11 mouse cellular contexts compared by ENCODE assay signal in genomic region chr9:78506002-78506721, GRCm38 (mm10). TPM values are rescaled to one million over a fixed set of nuclear protein-coding genes. Genes with fewer than 3 reads are reported as not detected.
DNase-seq lines count a peak whose midpoint lies in the region; ATAC-seq and TF ChIP-seq lines count a peak whose summit lies in the region.
"Had no signal": no experiment of that assay in that cellular context is flagged by ENCODE, and none has a peak within 500 bp of the region (broad histone marks: within the 10 kb centered on the region; RNA-seq: fewer than 3 reads in every experiment).

No protein-coding gene starts in this region.

- TF ChIP-seq CTCF in liver, embryonic 14.5 days (IDR thresholded peaks at IDR 0.05; ENCODE audit: low read depth), result no peak

- no peaks in the 10 kb centered on the region for H3K9me3 ChIP-seq in heart, embryonic 10.5 days
- H3K9me3 ChIP-seq in ES-E14 (ENCODE audit: control insufficient read depth, insufficient read depth, low read depth, low read length), result no peaks in the 10 kb centered on the region
- no peaks in the 10 kb centered on the region for H3K9me3 ChIP-seq in liver, embryonic 14.5 days (ENCODE audit: control insufficient read depth, low read length)

- H3K9ac ChIP-seq in ES-E14 (ENCODE audit: insufficient read depth, low read depth, low read length, poor library complexity, severe bottlenecking), result peak overlapping the region; percentile 70
- H3K9ac ChIP-seq in liver, embryonic 14.5 days (replicated peaks), result peak overlapping the region; percentile 9; the same call in 1 of the 2 replicates

- peak; percentile 83 for ATAC-seq in liver, embryonic 14.5 days (ENCODE audit: insufficient read depth)

- peak overlapping the region; percentile 83 for H3K27ac ChIP-seq in heart, embryonic 10.5 days
- H3K27ac ChIP-seq in ES-E14 (ENCODE audit: insufficient read depth, low read depth, low read length, poor library complexity, severe bottlenecking), result peak overlapping the region; percentile 52
- H3K27ac ChIP-seq in liver, embryonic 14.5 days, result peak overlapping the region; percentile 36
- H3K27ac ChIP-seq: layer of hippocampus, adult 2 months had no signal

- H3K36me3 ChIP-seq in heart, embryonic 10.5 days, result no peaks in the 10 kb centered on the region
- H3K36me3 ChIP-seq in ES-E14 (ENCODE audit: control insufficient read depth, insufficient read depth, low read length, poor library complexity, severe bottlenecking), result peaks cover 2% of the 10 kb centered on the region; the same call in 1 of the 2 replicates
- no peaks in the 10 kb centered on the region for H3K36me3 ChIP-seq in liver, embryonic 14.5 days (replicated peaks; ENCODE audit: control insufficient read depth, insufficient read depth, low read depth)

- in situ Hi-C loops in ES-E14 (cut with MboI; ENCODE audit: low sequenced_read_pairs in 2 of 2, unreplicated experiment in 2 of 2), result no loop called here

- DNase-seq in heart, embryonic 10.5 days (ENCODE audit: low spot score), result peak; percentile 95
- no peak for DNase-seq in heart, postnatal 4 days
- DNase-seq in ES-E14 (ENCODE audit: low read depth, low spot score), result no peak
- DNase-seq in kidney, adult 8-10 months, result peak; percentile 64 to 70
- peak in 2 of 3 experiments; percentile 38 to 58 for DNase-seq in liver, embryonic 14.5 days (ENCODE audit: low read depth in 3 of 3, low spot score in 3 of 3)
- no peak for DNase-seq in adrenal gland, adult 2 months
- DNase-seq in layer of hippocampus, adult 9-10 months (ENCODE audit: low spot score), result no peak
- DNase-seq in frontal cortex, postnatal 14 days (ENCODE audit: low spot score in 2 of 2), result no peak
- DNase-seq: cerebellum, adult 18-20 months; gastrocnemius, postnatal 10 days had no signal

- H3K4me1 ChIP-seq in heart, embryonic 10.5 days, result peaks cover 43% of the 10 kb centered on the region
- peaks cover 8 to 12% of the 10 kb centered on the region in 2 experiments; a peak in 3 of 4 replicates for H3K4me1 ChIP-seq in ES-E14 (ENCODE audit: control insufficient read depth in 2 of 2, insufficient read depth in 2 of 2, low read length in 2 of 2, poor library complexity in 1 of 2)
- H3K4me1 ChIP-seq in liver, embryonic 14.5 days (replicated peaks; ENCODE audit: control insufficient read depth in 2 of 2, insufficient read depth in 2 of 2, low read length in 1 of 2), result peaks cover 10 to 17% of the 10 kb centered on the region in 2 experiments

- H3K27me3 ChIP-seq in heart, embryonic 10.5 days (ENCODE audit: insufficient read depth, poor library complexity, severe bottlenecking), result no peaks in the 10 kb centered on the region
- H3K27me3 ChIP-seq in liver, embryonic 14.5 days (ENCODE audit: control insufficient read depth, insufficient read depth, low read length), result no peaks in the 10 kb centered on the region

- peak overlapping the region; percentile 43 for H3K4me2 ChIP-seq in liver, embryonic 14.5 days (ENCODE audit: low read depth)

- H3K4me3 ChIP-seq in heart, embryonic 10.5 days, result peak overlapping the region; percentile 10
- peak overlapping the region; percentile 11 to 33 for H3K4me3 ChIP-seq in ES-E14 (ENCODE audit: insufficient read depth in 1 of 2, low read depth in 1 of 2, low read length in 2 of 2, poor library complexity in 1 of 2, severe bottlenecking in 1 of 2)
- no peak overlapping the region for H3K4me3 ChIP-seq in liver, embryonic 14.5 days (ENCODE audit: insufficient read depth in 1 of 2, low read depth in 2 of 2, low read length in 2 of 2)
- H3K4me3 ChIP-seq: layer of hippocampus, adult 2 months had no signal

- TF ChIP-seq EP300 in liver, embryonic 14.5 days (IDR thresholded peaks at IDR 0.05; ENCODE audit: low read depth), result peak; percentile 71

- 12% methylated on average over 11 of the region's 11 CpGs for WGBS in heart, embryonic 10.5 days
- WGBS in liver, embryonic 14.5 days (ENCODE audit: insufficient replicate concordance), result 21% methylated on average over 11 of the region's 11 CpGs

TF ChIP-seq in ES-E14, 5 proteins besides CTCF, POLR2A, EP300 and RAD21:
- TF ChIP-seq CHD2 (IDR thresholded peaks at IDR 0.05; ENCODE audit: low read depth, low read length), result no peak
- TF ChIP-seq ZC3H11A (IDR thresholded peaks at IDR 0.05; ENCODE audit: borderline replicate concordance, low read depth, low read length), result no peak
- no peak for TF ChIP-seq ZNF384 (IDR thresholded peaks at IDR 0.05; ENCODE audit: low read depth, low read length)
- TF ChIP-seq HCFC1 (IDR thresholded peaks at IDR 0.05; ENCODE audit: borderline replicate concordance, insufficient read depth, low read length), result no peak
- TF ChIP-seq MAFK (IDR thresholded peaks at IDR 0.05; ENCODE audit: insufficient read depth, low read depth, low read length), result no peak

RNA-seq across cellular contexts. Expression of gene Eef1a1, which starts 17.2 kb away (rescaled TPM):
- 2,877 and 3,185 TPM in 2 replicates for polyA plus RNA-seq in heart, embryonic 10.5 days (2016; fragmentation: Nextera tagmentation; extraction: Ambion mirVana)
- 1,000 to 10,000 TPM; 4,503 to 4,597 TPM for total RNA-seq in heart, postnatal 4 days (2021)
- 10,022 and 10,869 TPM in 2 replicates for total RNA-seq in ES-E14 (2012; rRNA removed)
- 2,579 and 4,315 TPM in 2 replicates for polyA plus RNA-seq in liver, embryonic 14.5 days (2012; rRNA removed)
- 2,316 and 2,621 TPM in 2 replicates for polyA plus RNA-seq in liver, embryonic 14.5 days (2014; fragmentation: Nextera tagmentation; extraction: Ambion mirVana)
- 1,000 to 10,000 TPM; 6,873 to 9,883 TPM for total RNA-seq in adrenal gland, adult 2 months (2021)
- polyA plus RNA-seq in adrenal gland, adult 2 months (2012; rRNA removed), result 813 and 861 TPM in 2 replicates

RNA-seq across cellular contexts. Expression of gene Gm17324, which starts 57.6 kb away (rescaled TPM):
- 0.89 and 1.1 TPM in 2 replicates for polyA plus RNA-seq in heart, embryonic 10.5 days (2016; fragmentation: Nextera tagmentation; extraction: Ambion mirVana)
- total RNA-seq in heart, postnatal 4 days (2021), result not detected
- 0.45 and 1.6 TPM in 2 replicates for total RNA-seq in ES-E14 (2012; rRNA removed)
- 0.15 TPM in 2 replicates for polyA plus RNA-seq in liver, embryonic 14.5 days (2012; rRNA removed)
- polyA plus RNA-seq in liver, embryonic 14.5 days (2014; fragmentation: Nextera tagmentation; extraction: Ambion mirVana), result 0.55 and 0.63 TPM in 2 replicates
- total RNA-seq in adrenal gland, adult 2 months (2021), result not detected
- 0.95 and 1.5 TPM in 2 replicates for polyA plus RNA-seq in adrenal gland, adult 2 months (2012; rRNA removed)
- total RNA-seq: gastrocnemius, postnatal 10 days had no signal

RNA-seq across cellular contexts. Expression of gene Mto1, which starts 58.2 kb away (rescaled TPM):
- 28.1 and 30.3 TPM in 2 replicates for polyA plus RNA-seq in heart, embryonic 10.5 days (2016; fragmentation: Nextera tagmentation; extraction: Ambion mirVana)
- 10 to 100 TPM; 20.3 to 20.4 TPM for total RNA-seq in heart, postnatal 4 days (2021)
- 31.3 and 44.8 TPM in 2 replicates for total RNA-seq in ES-E14 (2012; rRNA removed)
- polyA plus RNA-seq in liver, embryonic 14.5 days (2012; rRNA removed), result 11.5 and 14.0 TPM in 2 replicates
- 17.7 and 20.4 TPM in 2 replicates for polyA plus RNA-seq in liver, embryonic 14.5 days (2014; fragmentation: Nextera tagmentation; extraction: Ambion mirVana)
- total RNA-seq in adrenal gland, adult 2 months (2021), result 10 to 100 TPM; 26.6 to 27.7 TPM
- 57.4 and 76.5 TPM in 2 replicates for polyA plus RNA-seq in adrenal gland, adult 2 months (2012; rRNA removed)

Comparison
In these comparisons a context has a peak if more than half of its experiments do, and no peak if none do; other contexts are left out.
1. DNase-seq: peak in heart, embryonic 10.5 days (single experiment), kidney, adult 8-10 months (2 of 2) and liver, embryonic 14.5 days (2 of 3); none in heart, postnatal 4 days (single experiment), ES-E14 (single experiment), adrenal gland, adult 2 months (single experiment), layer of hippocampus, adult 9-10 months (single experiment) and frontal cortex, postnatal 14 days (0 of 2).
2. H3K4me3 ChIP-seq: peak in heart, embryonic 10.5 days (single experiment) and ES-E14 (2 of 2); none in liver, embryonic 14.5 days (0 of 2).
3. Peak in every context shown above with its lines, with median percentiles within 50 percentile points of each other: H3K27ac ChIP-seq.